Mouse (Mus musculus) midbrain, embryonic 14.5 days (tissue): Measurements from ENCODE around the gene Ndufb11. TPM values are rescaled to one million over a fixed set of nuclear protein-coding genes. Genes with fewer than 3 reads are reported as not detected.

Source experiments
- ATAC-seq: fragments of 200-750 bp; cut with Nextera tagmentation; 2 replicates; pipeline ENCODE4 v1.8.0; 2017; ENCODE audit warnings: moderate number of reproducible peaks, moderate library complexity; ENCODE audit not compliant: low FRiP score, low TSS enrichment
- DNase-seq: peaks from one replicate; pipeline ENCODE4 v3.0.0-alpha.2; 2015
- H3K27ac ChIP-seq: fragments of 300-500 bp; sonication (generic); replicated peaks from 2 replicates; pipeline ENCODE4 v1.5.1; 2014; ENCODE audit warnings: mild to moderate bottlenecking, low read depth, low read length, moderate library complexity
- H3K27me3 ChIP-seq: fragments of 300-500 bp; sonication (generic); 2 replicates; pipeline ENCODE4 v1.6.1; 2014; ENCODE audit warnings: low read length, control low read depth, mixed read lengths; ENCODE audit not compliant: control insufficient read depth, insufficient read depth
- H3K36me3 ChIP-seq: fragments of 300-500 bp; sonication (generic); 2 replicates; pipeline ENCODE4 v1.6.1; 2014; ENCODE audit warnings: low read length, control low read depth; ENCODE audit not compliant: control insufficient read depth, insufficient read depth
- H3K4me1 ChIP-seq: fragments of 300-500 bp; sonication (generic); 2 replicates; pipeline ENCODE4 v1.6.1; 2014; ENCODE audit warnings: mild to moderate bottlenecking, antibody characterized with exemption, low read length, control low read depth; ENCODE audit not compliant: control insufficient read depth, insufficient read depth
- H3K4me2 ChIP-seq: fragments of 300-500 bp; sonication (generic); 2 replicates; pipeline ENCODE4 v1.6.1; 2014; ENCODE audit warnings: mild to moderate bottlenecking, low read length, moderate library complexity
- H3K4me3 ChIP-seq: fragments of 300-500 bp; sonication (generic); replicated peaks from 2 replicates; pipeline ENCODE4 v1.5.1; 2014; ENCODE audit warnings: low read depth, low read length
- H3K9ac ChIP-seq: fragments of 300-500 bp; sonication (generic); replicated peaks from 2 replicates; pipeline ENCODE4 v1.6.1; 2014; ENCODE audit warnings: mild to moderate bottlenecking, low read length, moderate library complexity
- H3K9me3 ChIP-seq: fragments of 300-500 bp; sonication (generic); 2 replicates; pipeline ENCODE4 v1.6.1; 2016; ENCODE audit warnings: low read length, control low read depth, mixed read lengths; ENCODE audit not compliant: control insufficient read depth
- WGBS: fragments of 180-500 bp; shearing (Covaris S2); extraction: QIAGEN DNeasy Blood & Tissue Kit; methylation state at CpG from one replicate; pipeline ENCODE4 v1.1.7; 2014; 5-methylcytosine and 5-hydroxymethylcytosine counted together
- polyA plus RNA-seq: library from polyadenylated mRNA; unstranded; fragments of >200 nt; fragmentation: Nextera tagmentation; extraction: Ambion mirVana; gene quantifications from 2 replicates; pipeline ENCODE4 v1.2.1, GENCODE M21; 2014

Gene Ndufb11
- polyA plus RNA-seq = 223 and 258 TPM in 2 replicates

DNA sequence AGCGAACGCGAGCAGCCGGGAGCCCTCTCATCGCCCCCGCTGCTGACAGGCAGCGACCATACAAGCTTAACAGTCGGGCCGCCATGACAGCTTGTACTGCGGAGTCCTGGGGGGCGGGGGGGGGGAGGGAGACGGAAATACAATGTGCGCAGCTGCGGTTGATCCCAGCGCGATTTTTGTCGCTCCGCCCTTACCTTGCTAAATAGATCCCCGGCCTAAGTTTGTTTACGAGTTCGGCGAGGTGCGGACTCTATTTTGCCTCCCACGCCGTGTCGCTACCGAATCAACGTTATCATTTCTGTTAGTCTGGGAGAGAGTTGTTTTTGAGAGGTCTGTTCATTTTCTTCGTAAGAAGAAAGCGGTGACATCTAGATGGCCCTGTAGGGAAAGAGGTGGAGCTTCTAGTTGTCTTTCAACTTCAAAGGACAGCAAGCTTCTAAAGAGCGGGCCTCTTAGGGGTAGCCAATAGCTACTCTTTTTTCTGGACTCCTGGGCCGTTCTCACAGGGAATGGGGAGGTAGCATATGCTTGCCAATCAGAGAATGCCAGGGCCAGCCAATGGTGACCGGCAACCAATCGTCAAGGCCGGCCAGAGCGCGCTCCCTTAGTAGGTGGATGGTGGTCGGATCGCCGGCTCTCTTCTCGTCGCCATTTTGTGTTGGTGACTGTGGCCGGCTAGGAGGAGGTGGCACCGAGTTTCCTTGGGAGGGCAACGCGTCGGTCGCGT, at the start of gene Ndufb11, which contains the start of gene Rbm10:
Gene Ndufb11 (minus strand): TSS at position 444 of the 727 bp plus-strand sequence.
Gene Rbm10 (plus strand): TSS at position 328 of the 727 bp plus-strand sequence.
- Histone ChIP-seq H3K27ac (peak within 1 kb of the TSS; percentile 86), H3K27me3 (no peaks in the 10 kb centered on the region), H3K9ac (peak within 1 kb of the TSS; percentile 58), H3K9me3 (no peaks in the 10 kb centered on the region), H3K4me2 (peak within 1 kb of the TSS; percentile 61), H3K4me1 (peaks cover 14% of the 10 kb centered on the region), H3K36me3 (0 out of 2 replicates have a peak, but pooled peaks cover 10% of the 10 kb centered on the region), H3K4me3 (peak within 1 kb of the TSS; percentile 55)
- WGBS = 23% methylated on average over 49 of the region's 49 CpGs
- peak; percentile 96 for ATAC-seq
- DNase-seq = peak; percentile 84

DNA sequence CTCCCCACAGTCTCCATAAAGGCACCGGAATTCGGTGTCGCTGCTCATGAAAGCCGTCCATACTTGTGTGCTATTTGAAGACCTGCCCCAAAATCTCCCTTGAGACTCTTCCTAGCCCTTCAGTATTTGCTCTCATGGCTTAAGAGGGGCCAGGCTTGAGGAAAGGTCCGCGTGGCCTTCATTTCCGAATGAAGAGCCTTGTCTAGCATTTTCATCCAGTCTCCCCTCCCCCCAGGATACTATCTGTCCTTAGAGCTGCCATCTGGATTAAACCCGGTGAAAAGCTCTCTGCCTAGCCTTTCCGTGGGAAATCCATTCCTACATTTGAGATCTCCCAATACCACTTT, 46.0 kb upstream of the Ndufb11 start:
- no peaks in the 10 kb centered on the region for H3K9me3 ChIP-seq
- peak; percentile 52 for DNase-seq
- H3K27me3 ChIP-seq = no peaks in the 10 kb centered on the region
- peak overlapping the region; percentile 53 for H3K4me3 ChIP-seq
- peak overlapping the region; percentile 73 for H3K9ac ChIP-seq
- H3K4me2 ChIP-seq = peak overlapping the region; percentile 65
- H3K27ac ChIP-seq = peak overlapping the region; percentile 89
- peaks cover 18% of the 10 kb centered on the region for H3K36me3 ChIP-seq
- 23% methylated on average over 9 of the region's 9 CpGs for WGBS
- H3K4me1 ChIP-seq = peaks cover 17% of the 10 kb centered on the region; the same call in 1 of the 2 replicates
- no peak for ATAC-seq

DNA sequence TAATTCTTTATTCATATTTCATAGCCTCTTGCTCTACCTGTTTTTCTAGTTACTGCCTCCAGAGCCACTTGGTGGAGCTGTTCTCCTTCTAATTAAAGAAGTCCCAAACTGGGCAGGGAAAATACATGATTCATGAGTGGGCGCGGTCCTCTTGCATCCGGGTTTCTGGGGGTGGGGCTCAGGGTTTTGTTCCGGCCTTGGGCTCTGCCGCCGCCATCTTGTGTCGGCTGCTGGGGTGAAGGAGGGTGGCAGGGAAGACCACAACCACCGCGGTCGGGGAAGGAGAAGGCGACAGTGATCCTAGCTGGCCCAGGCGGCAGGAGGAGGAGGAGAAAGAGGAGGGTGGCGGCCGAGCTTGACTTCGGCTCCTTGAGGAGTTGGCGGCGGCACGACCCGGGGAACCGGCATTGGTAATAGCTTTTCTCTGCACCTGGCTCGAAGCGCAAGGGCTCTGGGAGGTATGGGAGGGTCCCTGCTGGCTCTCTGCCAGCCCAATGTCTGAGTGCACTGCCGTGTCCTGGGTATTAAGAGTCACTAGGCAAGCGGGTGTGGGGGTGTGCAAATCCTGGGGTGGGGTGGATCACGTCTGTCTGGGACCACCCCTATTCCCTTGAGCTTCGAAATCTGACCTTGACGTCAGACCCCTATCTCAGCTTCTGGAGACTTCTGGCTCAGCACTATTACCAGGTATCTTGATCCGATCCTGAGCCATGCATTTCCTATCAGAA, 45.5 kb upstream of the Ndufb11 start:
- Histone ChIP-seq H3K4me3 (peak overlapping the region; percentile 53), H3K27ac (peak overlapping the region; percentile 89), H3K4me1 (peaks cover 17% of the 10 kb centered on the region; the same call in 1 of the 2 replicates), H3K36me3 (peaks cover 12% of the 10 kb centered on the region), H3K4me2 (peak overlapping the region; percentile 65), H3K9me3 (no peaks in the 10 kb centered on the region), H3K9ac (peak overlapping the region; percentile 73), H3K27me3 (no peaks in the 10 kb centered on the region)
- ATAC-seq (peak; percentile 93), DNase-seq (peak; percentile 94)
- WGBS = 19% methylated on average over 28 of the region's 28 CpGs

DNA sequence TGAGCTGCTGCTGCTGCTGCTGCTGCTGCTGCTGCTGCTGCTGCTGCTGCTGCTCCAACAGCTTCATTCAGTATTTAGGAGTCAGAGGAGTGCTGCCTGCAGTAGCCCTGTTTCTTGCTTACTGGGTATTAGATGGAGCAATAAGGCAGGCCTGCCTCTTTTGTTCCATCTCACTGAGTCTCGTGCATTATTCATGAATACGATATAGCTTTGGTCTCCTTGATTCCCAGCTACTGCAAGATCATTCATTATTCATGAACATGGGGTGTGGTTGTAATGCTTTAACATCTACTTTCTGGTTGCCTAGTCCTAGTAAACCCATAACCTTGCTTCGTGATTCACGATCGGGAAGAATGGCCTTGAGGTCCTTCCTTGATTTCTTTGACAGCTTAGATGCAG, 44.9 kb upstream of the Ndufb11 start:
- Histone ChIP-seq H3K27me3 (no peaks in the 10 kb centered on the region), H3K9me3 (no peaks in the 10 kb centered on the region), H3K9ac (no peak overlapping the region), H3K4me3 (peak overlapping the region; percentile 53), H3K4me1 (peaks cover 17% of the 10 kb centered on the region; the same call in 1 of the 2 replicates), H3K27ac (peak overlapping the region; percentile 89), H3K4me2 (peak overlapping the region; percentile 33), H3K36me3 (peaks cover 7% of the 10 kb centered on the region)
- DNase-seq (peak; percentile 77), ATAC-seq (peak; percentile 81)
- WGBS = 24% methylated on average over 5 of the region's 5 CpGs

DNA sequence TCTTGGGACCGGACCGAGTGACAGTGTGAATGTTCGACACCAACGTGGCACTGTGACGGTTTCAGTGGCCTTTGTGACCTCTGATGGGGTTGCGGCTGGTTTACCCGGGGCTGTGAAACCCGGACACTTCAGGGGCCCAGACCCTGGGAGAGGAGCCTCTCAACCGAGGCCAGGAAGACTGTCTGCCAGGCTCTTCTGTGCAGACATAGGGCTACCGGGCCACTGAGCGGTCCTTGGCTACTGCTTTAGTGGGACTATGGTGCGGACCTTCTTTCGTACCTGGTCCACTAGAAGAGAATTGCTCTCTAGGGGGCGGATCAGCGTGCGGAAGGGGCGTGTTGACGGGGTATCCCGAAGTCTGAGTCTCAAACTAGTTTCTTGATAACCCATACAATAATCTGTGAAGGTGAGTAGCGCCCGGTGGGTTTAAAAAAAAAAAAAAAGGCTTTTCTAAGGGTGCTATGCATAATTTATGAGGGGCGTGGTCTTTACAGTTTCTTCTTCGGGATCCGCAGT, 41.5 kb upstream of the Ndufb11 start:
- no peaks in the 10 kb centered on the region for H3K9me3 ChIP-seq
- H3K9ac ChIP-seq = 0 out of 2 replicates have a peak overlapping the region, but pooled peaks have one; percentile 16
- ATAC-seq (no peak), DNase-seq (peak; percentile 14)
- peak overlapping the region; percentile 41 for H3K4me3 ChIP-seq
- no peak overlapping the region for H3K27ac ChIP-seq
- H3K4me1 ChIP-seq = no peaks in the 10 kb centered on the region
- WGBS = 19% methylated on average over 24 of the region's 24 CpGs
- no peaks in the 10 kb centered on the region for H3K36me3 ChIP-seq
- no peaks in the 10 kb centered on the region for H3K27me3 ChIP-seq
- peak overlapping the region; percentile 66 for H3K4me2 ChIP-seq

DNA sequence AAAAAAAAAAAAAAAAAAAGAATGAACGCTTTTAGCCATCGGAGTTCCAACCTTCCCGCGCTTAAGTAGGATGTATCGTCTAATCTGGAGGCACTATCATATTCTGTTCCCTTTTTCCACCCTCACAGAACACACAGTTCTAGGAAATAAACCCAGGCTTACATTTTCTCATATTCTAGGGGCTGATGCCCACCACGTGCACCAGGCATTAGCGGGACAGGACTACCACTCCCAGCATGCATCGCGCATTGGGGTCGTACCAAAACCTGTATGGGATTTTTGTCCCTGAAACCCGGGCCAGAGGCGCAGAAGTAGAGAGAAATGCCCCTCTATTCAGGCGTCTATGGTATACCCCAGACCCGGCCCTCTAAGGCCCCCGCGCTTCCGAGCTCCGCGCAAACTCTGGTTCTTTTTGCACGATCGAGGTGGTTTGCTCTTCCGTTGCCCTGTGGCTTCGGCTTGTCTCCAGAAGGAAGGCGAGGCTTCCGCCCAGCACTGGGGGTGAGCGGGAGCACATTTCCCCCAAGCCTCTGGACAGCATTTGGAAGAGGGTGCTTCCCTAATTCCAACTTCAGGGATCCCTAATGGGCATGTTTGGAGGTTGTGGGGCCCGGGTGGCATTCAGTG, 40.7 kb upstream of the Ndufb11 start, which contains the start of gene Uba1:
Gene Uba1 (plus strand): TSS at position 301 of the 627 bp plus-strand sequence.
- H3K9me3 ChIP-seq = no peaks in the 10 kb centered on the region
- ATAC-seq (peak; percentile 81), DNase-seq (peak; percentile 90)
- WGBS = 22% methylated on average over 27 of the region's 27 CpGs
- peak within 1 kb of the TSS; percentile 66 for H3K4me2 ChIP-seq
- no peak within 1 kb of the TSS for H3K27ac ChIP-seq
- H3K27me3 ChIP-seq = no peaks in the 10 kb centered on the region
- peak within 1 kb of the TSS; percentile 41 for H3K4me3 ChIP-seq
- no peaks in the 10 kb centered on the region for H3K36me3 ChIP-seq
- H3K4me1 ChIP-seq = no peaks in the 10 kb centered on the region
- peak within 1 kb of the TSS; percentile 16; the same call in 1 of the 2 replicates for H3K9ac ChIP-seq

DNA sequence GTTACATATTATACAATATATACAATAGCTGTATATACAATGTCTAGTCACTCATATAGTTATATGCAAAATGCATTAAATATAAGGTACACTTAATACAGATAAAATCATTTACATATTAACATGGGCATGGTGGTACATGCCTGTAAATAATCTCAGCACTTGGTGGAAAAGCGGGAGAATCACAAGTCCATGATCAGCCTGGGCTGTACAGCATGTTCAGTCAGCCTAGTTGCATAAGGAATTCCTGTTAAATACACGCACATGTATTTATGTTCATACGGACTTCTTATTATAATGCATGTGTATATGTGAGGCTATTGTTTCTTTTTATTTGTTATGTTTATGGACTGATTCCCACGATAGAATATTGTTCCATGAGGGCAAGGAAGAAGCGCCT, 40.2 kb upstream of the Ndufb11 start:
- Histone ChIP-seq H3K4me1 (no peaks in the 10 kb centered on the region), H3K27ac (no peak overlapping the region), H3K27me3 (no peaks in the 10 kb centered on the region), H3K4me2 (peak overlapping the region; percentile 66), H3K9ac (no peak overlapping the region), H3K36me3 (no peaks in the 10 kb centered on the region), H3K9me3 (no peaks in the 10 kb centered on the region), H3K4me3 (peak overlapping the region; percentile 41)
- ATAC-seq = no peak
- 38% methylated on average over 5 of the region's 5 CpGs for WGBS
- peak; percentile 1 for DNase-seq

DNA sequence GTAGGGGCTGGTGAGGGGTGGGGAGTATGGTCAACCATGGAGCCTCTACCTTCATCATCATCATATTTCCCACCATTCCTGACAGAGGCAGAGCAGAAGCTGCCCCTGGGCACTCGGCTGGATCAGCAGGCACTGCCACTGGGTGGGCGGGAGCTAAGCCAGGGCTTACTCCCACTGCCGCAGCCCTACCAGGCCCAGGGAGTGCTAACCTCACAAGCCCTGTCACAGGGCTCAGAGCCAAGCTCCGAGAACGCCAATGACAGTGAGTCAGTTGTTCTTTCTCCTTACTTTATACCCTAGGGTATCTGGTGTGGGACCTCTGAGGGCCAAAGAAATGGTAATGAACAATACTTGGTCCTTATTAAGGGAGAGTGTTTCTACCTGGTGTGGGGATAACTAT, 27.4 kb upstream of the Ndufb11 start:
- Histone ChIP-seq H3K36me3 (peaks cover 47% of the 10 kb centered on the region), H3K4me2 (no peak overlapping the region), H3K4me1 (no peaks in the 10 kb centered on the region), H3K4me3 (no peak overlapping the region), H3K9me3 (no peaks in the 10 kb centered on the region), H3K9ac (no peak overlapping the region), H3K27me3 (no peaks in the 10 kb centered on the region), H3K27ac (no peak overlapping the region)
- no peak for DNase-seq
- 88% methylated on average over 5 of the region's 5 CpGs for WGBS
- no peak for ATAC-seq
